Mouse (Mus musculus) splenic B cell, adult 2 months (primary cell): ENCODE data around the gene Plekha7.

Experiments used
- DNase-seq: peaks from one replicate; pipeline ENCODE4 v3.0.0-alpha.2; 2011; ENCODE audit warnings: low read depth, low spot score
- H3K27me3 ChIP-seq: 2 replicates; pipeline ENCODE4 v1.6.1; 2012; ENCODE audit warnings: mild to moderate bottlenecking, low read length, moderate library complexity, mixed read lengths; ENCODE audit not compliant: control insufficient read depth, poor library complexity, insufficient read depth, severe bottlenecking
- H3K36me3 ChIP-seq: 2 replicates; pipeline ENCODE4 v1.6.1; 2012; ENCODE audit warnings: mild to moderate bottlenecking, low read length, moderate library complexity, mixed read lengths; ENCODE audit not compliant: control insufficient read depth, poor library complexity, insufficient read depth, severe bottlenecking

Plekha7 gene

DNA sequence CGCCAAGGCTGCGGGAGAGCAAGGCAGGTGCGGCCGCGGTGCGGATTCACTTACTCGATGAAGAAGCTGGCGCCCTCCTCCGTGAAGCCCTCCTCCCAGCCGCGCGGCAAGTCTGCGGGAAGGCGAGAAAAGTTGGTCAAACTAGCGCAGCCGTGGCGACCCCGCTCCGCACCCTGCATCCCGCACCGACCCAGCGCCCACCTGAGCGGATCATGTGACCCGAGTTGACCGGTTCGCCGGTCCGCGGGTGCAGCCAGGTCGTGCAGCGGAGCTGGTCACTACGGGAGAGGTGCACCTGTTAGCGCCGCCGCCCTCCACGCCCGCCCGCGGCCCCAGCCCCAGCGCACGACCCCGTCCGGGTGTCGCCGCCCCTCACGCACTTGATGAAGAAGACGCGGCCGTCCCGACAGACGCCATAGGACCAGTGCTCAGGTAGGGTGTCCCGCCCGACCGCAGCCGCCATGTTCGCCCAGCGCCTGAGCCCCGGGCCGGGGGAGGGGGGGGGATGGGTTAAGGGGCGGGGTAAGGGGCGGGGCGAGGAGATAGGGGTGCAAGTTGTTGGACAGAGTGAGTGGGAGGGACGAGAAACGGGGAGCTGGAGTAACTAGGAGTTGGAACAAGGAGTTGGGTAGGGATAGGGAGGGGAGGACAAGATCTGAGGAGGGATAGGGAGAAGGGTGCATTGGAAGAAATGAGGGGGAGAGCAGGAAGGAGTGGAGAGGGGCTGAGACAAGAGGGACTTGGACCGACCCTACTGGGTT, at the start of gene Plekha7:
TSS of gene Plekha7 (minus strand) at position 506 of the 761 bp plus-strand sequence.
- peak; percentile 53 for DNase-seq
- Histone ChIP-seq H3K36me3 (no peaks in the 10 kb centered on the region), H3K27me3 (peaks cover 6% of the 10 kb centered on the region)

DNA sequence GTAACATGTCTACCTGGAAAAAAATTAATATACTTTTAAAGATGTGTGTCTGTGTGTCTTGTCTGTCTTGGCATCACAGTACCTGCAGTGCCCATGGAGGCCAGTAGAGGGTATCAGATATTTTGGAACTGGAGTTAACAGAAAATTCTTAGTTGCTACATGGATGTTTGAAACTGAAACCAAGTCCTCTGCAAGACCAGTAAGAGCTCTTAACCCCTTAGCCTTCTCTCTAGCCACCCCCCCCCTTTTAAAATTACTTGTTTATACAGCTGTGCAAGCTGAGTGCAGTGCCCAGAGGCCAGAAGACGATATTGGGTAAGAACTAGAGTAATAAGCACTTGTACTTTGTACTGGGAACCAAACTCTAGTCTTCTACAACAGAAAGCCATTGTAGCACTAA, 28.1 kb upstream of the Plekha7 start:
- 0 out of 2 replicates have a peak, but pooled peaks cover 5% of the 10 kb centered on the region for H3K36me3 ChIP-seq
- no peaks in the 10 kb centered on the region for H3K27me3 ChIP-seq
- DNase-seq, result peak; percentile 75

DNA sequence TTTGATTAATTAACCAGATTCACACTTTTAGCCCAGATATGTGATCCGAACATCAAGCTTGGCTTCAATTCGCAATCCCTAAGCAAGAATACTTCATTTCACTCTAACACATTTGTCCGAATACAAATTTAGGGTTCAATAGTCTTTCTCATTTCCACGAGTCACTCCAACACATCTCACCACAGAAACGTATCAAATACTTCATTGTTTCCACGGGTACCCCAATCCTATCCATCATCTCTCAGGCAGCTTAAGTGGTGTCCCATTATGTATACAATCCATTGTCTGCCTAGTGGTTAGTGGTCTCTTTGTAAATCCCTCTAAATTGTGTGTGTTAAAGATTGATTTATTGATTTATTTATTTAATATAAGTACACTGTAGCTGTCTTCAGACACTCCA, 27.0 kb upstream of the Plekha7 start:
- H3K27me3 ChIP-seq, result no peaks in the 10 kb centered on the region
- no peak for DNase-seq
- peaks cover 10% of the 10 kb centered on the region; the same call in 1 of the 2 replicates for H3K36me3 ChIP-seq

DNA sequence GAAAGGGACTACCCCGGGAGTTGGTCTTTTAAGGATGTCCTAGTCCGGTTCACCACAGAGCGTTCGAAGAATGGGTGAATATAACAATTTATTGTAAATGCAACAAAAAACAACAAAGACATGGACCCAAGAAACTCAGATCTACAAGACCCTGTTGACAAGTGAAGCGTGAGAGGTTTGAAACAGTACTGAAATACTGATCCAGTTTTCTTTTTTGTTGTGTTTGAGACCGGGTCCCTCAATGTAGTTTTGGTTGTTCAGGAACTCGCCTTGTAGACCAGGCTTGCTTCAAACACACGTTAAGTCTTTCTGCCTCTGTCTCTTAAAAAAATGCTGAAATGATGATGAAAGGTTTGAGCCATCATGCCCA, 26.5 kb upstream of the Plekha7 start:
- Histone ChIP-seq H3K27me3 (no peaks in the 10 kb centered on the region), H3K36me3 (peaks cover 10% of the 10 kb centered on the region; the same call in 1 of the 2 replicates)
- no peak for DNase-seq

DNA sequence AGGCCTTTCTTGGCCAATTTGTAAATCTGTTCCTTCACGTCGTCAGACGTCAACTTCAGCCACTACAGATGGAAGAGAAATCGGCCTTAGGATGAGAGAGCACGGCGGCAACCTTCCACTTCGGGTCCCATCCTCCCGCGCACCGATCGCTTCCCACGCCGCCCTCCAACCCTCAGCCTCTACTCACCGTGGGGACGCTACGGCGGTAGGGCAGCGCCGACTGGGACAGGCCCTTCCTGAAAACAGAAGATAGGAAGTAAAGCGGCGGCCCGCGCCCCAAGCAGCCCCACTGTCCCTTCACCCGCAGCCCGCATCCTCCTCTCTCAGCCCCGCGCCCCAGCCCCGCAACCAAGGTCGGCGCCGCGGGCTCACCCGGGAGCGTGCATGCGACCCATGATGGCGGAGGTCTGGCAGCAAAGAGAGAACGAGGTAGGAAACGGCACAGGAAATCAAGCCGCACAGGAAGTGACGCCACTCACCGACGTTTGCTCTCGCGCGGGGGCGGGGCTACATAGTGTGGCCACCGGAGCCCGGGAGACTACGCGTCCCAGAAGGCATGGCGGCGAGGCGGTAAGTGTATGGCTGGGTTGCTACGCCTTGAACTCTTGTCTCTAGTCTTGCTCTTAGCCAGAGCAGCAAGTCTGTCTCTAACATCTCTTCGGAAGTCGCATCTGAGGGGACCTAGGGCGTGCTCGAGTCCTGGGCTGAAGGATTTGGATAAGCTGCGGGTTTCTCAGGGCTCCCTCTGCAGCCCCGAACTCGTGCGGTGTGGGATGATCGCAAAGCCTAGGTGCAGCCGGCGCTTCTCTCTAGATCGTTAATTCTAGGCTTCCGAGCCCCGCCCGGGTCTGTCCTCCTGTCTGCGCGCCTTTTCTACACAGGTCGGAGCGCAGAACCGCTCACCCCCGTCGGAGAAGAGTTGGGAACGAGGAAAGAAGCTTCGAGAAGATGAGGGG, 25.8 kb upstream of the Plekha7 start, which contains the start of gene Rps13:
TSS of gene Rps13 (minus strand) at position 483 of the 956 bp plus-strand sequence.
- DNase-seq, result peak; percentile 97
- H3K27me3 ChIP-seq, result no peaks in the 10 kb centered on the region

DNA sequence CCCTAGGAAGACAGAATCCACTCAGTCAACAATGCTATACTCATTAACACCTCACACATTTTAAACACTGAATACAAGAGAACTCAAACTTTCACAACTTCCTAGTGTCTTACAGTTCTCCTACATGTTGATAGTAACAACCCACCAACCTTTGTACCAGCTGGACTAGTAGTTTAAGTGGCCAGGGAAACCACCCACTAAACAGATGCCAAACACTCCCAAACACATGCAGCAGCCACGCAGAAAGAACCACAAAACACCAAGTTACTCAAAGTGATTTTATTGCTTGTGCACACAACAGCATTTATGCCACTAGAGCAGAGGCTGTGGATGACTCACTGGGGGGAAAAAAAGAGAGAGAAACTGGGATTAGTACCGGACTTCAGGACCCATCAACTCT, 23.1 kb upstream of the Plekha7 start:
- Histone ChIP-seq H3K36me3 (peaks cover 10% of the 10 kb centered on the region; the same call in 1 of the 2 replicates), H3K27me3 (no peaks in the 10 kb centered on the region)
- DNase-seq, result no peak

More for the DNA sequence above, 25.8 kb upstream of the Plekha7 start, which contains the start of gene Rps13:
- H3K36me3 ChIP-seq, result peaks cover 10% of the 10 kb centered on the region; the same call in 1 of the 2 replicates

DNA sequence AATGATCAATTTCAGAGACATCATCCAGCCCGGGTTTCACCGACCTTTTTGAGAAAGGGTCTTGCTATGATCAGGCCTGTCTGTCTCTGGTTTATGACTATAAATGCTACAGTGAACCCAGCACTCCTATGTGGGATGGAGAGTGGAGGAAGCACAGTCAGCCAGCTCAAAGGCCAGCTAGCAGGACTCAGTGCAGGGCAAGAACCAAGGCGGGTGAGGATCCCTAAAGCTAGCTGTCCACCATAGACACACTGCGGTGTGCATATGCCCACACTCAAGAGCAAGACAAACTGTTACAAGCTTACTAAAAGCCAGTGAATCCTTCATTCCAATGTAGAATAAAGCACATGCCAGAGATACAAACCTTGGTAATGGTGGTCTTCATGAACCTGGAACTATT, 21.7 kb upstream of the Plekha7 start:
- peaks cover 10% of the 10 kb centered on the region; the same call in 1 of the 2 replicates for H3K36me3 ChIP-seq
- no peaks in the 10 kb centered on the region for H3K27me3 ChIP-seq
- DNase-seq, result no peak

DNA sequence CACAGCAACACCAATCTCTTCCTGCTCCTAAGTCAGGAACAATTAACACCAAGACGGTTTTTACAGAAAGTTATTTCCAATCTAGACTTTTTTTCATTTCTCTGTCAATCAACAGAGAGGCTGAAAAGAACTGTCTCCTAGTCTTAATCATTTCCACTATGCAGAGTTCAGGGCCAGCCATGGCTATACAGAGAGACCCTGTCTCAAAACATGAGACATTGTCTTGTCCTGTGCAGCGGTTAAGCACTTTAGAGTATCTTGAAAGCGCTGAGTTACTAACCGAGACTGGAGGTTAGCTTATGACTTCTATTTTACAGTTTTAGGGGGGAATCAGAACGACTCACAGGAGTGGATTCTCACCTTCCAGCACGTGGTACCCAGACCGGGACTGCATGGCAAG, 20.6 kb upstream of the Plekha7 start:
- Histone ChIP-seq H3K27me3 (no peaks in the 10 kb centered on the region), H3K36me3 (peaks cover 10% of the 10 kb centered on the region; the same call in 1 of the 2 replicates)
- DNase-seq, result no peak

DNA sequence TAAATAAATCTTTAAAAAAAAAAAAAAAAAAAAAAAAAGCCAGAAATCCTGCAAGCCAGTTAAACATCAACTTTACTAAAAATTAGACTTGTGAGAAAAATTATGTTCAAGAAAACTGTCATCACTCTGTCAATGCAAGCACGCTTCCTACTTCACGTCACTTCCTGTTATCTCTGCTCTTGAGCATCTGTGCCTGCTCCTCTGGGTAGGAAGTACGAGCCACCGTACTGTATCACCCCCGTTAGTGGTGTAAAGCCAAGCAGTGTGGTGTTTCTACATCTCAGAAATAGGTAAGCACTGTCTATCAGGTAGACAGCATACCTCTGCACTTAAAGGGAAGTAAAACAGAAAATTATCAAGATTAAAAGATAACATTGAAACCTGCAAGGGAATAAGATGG, 19.7 kb upstream of the Plekha7 start:
- peaks cover 10% of the 10 kb centered on the region; the same call in 1 of the 2 replicates for H3K36me3 ChIP-seq
- peak; percentile 83 for DNase-seq
- no peaks in the 10 kb centered on the region for H3K27me3 ChIP-seq

DNA sequence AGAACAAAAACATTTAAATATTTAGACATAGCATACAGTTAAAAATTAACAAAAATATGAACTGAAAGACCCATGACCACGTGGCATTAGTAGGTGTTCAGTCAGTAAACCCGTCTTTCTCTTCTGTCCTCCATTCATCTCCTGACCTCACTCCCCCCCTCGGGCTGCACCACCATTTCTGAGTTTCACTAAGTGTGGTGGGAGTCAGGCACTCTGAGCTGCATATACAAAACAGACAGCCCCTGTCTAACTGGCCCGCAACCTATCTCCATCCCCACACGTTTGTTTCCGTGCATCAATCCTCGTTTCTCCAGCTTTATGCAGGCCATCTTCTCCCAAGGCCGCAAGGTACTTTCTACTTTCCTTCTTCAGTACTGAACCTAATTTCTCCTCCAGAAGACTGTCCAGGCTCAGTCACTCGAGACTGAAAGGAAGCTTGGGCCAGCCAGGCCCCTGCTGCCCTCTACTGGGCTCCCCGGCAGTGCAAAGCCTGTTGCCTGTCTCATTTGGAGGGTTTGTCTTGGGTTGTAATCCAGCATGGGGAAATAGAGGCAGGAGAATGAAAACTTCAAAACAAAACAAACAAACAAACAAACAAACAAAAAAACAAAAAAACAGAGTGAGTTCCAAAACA, 15.3 kb upstream of the Plekha7 start:
- peak; percentile 61 for DNase-seq
- Histone ChIP-seq H3K27me3 (no peaks in the 10 kb centered on the region), H3K36me3 (no peaks in the 10 kb centered on the region)

DNA sequence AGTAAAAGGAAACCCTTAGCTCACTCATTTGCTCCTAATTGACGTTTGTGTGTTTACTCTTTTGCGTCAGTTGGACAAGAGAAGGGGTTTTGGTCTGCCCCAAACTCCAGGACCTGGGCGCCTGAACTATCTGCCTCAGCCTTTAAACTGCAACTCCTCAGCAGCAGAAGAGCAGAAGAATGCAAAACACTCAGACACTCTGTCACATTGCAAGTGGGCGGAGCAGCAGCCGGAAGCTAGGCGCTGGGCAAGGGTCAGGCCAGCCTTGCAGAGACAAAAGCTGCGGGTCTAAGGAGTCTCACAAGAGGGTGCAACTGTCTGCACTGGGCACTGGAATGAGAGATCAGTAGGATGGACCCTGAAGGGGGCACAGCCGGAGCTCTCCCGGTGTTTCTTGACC, 1.3 kb upstream of the Plekha7 start:
- peaks cover 6% of the 10 kb centered on the region for H3K27me3 ChIP-seq
- no peaks in the 10 kb centered on the region for H3K36me3 ChIP-seq
- DNase-seq, result peak; percentile 38

DNA sequence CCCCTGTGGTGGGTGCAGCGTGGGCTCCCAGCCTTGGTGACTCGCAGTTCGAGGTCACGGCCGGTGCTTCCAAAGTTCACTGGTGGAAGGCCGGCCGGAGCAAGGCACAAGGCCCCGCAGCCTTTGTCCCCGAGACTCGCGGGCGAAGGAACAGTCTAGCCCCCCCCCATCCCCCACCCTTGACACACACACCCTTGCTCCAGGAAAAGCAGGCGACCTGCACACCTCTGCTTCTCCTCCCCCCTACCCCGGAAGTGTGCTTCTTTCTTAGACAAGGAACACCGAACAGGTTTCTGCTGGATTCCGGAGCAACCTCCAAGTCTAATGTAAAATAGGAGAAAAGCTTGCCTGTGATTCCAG, 436 bp upstream of the Plekha7 start:
- Histone ChIP-seq H3K27me3 (peaks cover 6% of the 10 kb centered on the region), H3K36me3 (no peaks in the 10 kb centered on the region)
- DNase-seq, result no peak

DNA sequence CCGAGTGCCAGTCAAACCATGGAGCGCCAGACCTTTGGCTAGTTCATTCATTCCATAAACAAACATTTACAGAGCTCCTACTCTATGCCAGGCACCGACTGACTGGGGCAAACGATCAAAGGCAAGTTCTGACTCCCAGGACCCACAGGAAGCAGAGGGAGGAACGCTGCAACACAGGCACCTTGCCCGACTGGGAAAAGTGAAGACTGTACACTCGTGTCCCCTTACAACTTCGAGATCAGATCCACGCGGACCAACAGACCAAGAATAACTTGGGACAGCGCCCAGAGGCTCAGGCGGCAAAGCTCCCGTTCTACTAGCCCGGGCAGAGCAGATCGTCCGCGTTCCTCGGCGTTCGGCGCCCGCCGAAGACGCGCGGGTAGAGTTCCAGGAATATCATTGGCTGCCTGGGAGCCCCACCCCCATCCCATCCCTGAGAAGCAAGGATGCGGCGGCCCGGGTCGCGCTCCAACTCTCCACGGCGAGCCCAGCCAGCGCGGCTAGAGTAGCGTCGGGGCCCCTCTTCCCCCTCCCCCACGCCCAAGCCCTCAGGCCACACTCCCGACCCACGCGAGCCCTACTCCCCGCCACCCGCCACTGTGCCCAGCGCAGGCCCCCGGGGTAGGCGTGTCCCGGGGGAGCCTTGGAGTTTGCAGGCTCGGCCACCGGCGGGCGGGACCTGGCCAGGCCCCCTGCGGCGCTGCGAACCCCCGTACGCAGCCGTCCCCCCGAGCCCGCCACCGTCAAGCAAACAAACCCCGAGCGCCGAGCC, 891 bp downstream of the Plekha7 start:
- Histone ChIP-seq H3K27me3 (peaks cover 6% of the 10 kb centered on the region), H3K36me3 (no peaks in the 10 kb centered on the region)
- peak; percentile 39 for DNase-seq

DNA sequence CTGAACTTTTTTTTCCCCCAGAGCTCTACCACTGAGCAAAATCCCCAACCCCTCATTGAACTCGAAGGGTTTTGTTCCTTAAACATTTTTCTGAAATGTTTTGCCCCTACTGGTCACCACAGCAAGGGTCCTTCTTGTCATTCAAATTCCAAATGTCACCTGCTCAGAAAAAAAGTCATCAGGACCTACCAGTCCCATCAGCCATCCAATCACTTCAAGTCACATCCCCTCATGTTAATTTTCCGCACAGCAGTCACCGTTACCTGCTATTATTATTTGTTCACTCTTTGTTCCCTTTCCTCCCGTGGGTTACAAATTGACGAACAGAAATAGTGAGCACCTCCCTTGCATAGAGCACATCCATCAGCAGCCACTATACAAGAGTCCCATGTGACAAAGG, 1.6 kb downstream of the Plekha7 start:
- peak; percentile 26 for DNase-seq
- Histone ChIP-seq H3K27me3 (peaks cover 6% of the 10 kb centered on the region), H3K36me3 (no peaks in the 10 kb centered on the region)
